Mouse (Mus musculus) layer of hippocampus, postnatal 25 days (tissue): ENCODE data around the gene Ccdc183. TPM values are rescaled to one million over a fixed set of nuclear protein-coding genes. Genes with fewer than 3 reads are reported as not detected.

Experiments used
- DNase-seq, 2 experiments: peaks; one replicate each; pipeline ENCODE4 v3.0.0; 2022; ENCODE audit warnings: mixed read lengths in 2 of 2, low spot score in 1 of 2; ENCODE audit errors: extremely low spot score in 1 of 2
- total RNA-seq, 2 experiments: library from RNA; stranded (reverse); gene quantifications; 2 replicates each; pipeline ENCODE4 v1.2.3; 2021

Ccdc183 gene
- total RNA-seq, 2 experiments from 2014 or later = not detected

DNA sequence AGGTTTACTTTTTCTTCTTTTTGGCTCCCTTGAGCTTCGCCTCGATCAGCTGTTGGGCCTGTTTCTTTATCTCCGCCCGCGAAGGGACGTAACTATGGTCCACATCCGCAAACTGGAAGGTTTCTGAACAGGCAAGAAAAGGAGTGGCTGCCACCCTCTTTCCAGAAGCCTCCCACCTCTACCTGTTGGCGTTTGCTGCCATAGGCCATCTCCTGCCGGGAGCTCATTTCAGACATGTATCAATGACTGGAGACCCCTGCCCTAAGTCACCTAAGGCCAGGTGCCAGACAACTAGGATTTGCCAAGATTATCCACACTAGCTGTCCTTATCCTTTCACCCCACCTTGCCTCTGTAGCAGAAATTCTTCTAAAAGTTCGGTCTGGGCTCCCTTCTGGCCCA lies 8.8 kb downstream of the Ccdc183 start:
- DNase-seq = no peak

DNA sequence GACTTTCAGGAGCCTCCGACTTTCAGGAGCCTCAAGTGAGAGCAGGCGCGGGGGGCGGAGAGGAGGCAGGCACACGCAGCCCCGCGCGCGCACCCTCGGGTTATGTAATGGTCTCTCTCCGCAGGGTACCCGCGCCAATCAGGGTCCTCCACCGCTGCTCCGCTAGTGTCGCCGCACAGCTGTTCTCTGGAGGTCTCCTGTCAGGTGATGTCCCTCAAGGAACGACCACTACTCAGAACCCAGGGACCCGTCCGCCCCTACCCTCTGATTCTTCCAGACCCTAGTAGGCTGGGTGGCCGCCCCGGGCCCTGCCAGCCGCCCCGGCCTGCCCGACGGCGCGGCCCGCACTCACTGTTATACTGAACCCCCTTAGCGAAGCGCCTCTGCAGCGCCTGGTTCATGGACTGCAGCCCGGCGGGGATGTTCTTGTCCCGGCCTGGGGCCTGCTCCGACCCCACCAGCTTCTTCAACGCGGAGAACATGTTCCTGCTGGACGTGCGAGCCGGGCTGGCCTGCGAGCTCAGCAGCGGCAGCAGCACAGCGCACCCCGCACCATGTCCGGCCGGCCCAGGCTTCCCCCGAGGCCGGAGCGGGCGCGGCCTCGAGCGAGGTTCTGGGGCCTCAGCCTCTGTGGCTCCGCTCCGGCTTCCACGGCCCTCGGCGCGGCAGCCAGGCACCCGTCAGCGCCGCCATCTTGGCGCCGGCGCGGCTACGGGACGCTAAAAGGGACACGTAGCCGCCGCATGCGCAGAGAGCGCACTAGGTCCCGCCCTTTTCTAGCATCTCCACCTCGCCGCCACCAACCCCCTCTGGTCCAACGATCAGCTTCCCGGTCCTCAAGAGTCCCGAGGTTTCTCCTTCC lies 9.5 kb downstream of the Ccdc183 start, which contains the start of gene Rabl6:
TSS of gene Rabl6 (minus strand) at position 761 of the 862 bp plus-strand sequence.
- DNase-seq = peak; percentile 80 to 91

DNA sequence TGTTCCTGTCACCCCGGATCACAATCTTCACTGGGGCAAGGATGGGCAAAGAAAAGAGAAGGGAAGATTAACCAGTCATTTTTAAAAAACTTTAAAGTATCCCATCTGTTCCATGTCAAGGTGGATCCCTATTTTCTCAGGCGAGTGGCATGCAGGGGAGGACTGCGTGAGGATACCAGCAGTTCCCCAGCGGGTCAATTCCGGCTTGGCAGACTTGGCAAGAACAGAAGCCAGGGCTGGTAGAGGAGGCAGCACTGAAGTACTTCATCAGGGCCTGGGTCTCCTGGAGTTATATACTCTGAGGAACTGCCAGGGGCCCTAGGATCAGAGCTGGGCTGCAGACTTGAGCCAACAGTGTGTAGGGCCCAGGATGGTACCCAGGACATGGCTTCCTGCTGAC lies 15.0 kb downstream of the Ccdc183 start:
- DNase-seq = no peak

DNA sequence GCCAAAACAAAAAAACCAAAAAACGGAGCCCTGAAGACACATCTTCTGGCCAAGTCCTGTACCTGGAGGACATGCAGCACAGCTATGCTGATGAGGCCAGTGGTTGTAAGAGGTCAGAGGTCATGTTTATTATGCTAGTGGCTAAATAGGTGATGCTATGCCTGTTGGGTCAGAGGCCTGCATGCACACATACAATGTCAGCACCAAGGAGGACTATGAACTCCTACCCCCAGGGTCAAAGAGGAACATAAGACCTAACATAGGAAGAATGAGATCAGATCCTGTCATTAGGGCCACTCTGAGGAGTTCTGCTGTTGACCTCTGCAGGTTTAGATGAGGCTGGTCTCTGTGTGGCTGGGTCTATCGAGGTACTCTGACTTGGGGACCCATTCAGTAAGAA lies 17.4 kb downstream of the Ccdc183 start:
- no peak for DNase-seq

DNA sequence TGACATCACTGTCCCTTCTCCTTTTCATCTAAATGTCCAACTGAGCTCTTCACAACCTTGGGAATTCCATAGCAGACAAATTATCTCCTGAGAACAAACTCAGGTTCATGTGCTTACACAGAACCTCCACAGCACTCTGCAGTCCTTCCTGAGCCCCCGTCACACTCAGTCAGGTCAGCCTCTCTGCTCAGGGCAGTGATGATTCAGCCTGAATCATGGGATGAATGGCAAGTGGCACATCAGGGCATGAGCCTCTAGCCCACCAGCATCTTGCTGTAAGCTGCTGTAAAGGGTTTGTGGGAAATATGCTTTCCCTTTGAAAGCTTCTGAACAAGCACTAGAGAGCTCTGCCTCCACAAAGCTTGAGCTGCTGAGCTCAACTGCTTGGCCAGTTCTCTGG lies 18.7 kb downstream of the Ccdc183 start:
- no peak for DNase-seq

DNA sequence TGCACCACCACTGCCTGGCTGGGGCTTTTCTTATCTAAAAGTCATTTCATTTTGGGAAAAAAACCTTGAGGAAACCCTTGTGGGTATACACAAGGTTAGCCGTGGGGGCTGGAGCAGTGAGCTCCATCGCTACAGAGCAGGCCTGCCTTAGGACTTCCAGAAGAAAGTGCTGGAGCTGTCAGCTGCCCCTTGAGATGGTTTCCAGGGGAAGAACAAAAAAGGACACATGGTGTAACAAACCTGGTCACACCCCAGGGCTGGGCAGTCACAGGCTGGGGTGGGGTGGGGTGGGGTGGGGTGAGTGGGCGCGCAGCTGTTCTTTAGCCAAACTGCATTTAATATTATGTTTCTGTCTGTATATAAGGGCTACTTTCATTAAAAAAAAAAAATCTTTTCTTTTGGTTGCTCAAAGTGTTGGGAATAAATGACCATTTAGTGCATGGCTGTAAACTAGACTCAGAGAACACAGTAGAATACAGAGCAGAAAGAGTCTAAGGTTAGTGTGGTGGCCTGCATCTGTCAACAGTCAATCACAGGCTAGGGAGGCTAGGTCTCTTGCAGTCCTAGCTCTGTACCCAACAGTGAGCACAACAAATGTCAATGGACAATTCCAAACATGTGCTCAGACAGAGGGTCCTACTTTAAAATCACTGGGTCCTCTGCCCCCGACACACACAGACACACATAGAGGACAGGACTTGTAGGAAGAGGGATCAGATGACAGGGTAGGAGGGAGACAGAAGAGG lies 20.5 kb downstream of the Ccdc183 start:
- DNase-seq = no peak

DNA sequence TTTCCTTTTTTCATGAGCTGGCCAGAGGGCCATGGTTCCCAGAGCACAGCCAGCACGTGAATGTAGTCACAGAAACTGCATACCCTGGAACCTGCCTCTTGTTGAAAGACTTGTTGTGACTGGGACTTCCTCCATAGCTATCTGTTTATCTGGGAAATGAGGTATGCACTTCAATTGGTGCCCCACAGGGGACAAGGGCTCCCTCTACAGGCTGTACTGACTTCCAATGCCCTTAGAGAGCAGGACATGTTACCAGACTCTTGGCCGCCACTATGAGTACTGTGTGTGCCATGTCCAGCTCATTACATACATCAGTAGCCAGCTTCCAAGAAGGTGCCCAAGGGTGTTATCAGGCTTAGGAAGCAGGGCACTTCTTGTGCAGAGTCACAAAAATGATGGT lies 25.6 kb downstream of the Ccdc183 start:
- no peak for DNase-seq

DNA sequence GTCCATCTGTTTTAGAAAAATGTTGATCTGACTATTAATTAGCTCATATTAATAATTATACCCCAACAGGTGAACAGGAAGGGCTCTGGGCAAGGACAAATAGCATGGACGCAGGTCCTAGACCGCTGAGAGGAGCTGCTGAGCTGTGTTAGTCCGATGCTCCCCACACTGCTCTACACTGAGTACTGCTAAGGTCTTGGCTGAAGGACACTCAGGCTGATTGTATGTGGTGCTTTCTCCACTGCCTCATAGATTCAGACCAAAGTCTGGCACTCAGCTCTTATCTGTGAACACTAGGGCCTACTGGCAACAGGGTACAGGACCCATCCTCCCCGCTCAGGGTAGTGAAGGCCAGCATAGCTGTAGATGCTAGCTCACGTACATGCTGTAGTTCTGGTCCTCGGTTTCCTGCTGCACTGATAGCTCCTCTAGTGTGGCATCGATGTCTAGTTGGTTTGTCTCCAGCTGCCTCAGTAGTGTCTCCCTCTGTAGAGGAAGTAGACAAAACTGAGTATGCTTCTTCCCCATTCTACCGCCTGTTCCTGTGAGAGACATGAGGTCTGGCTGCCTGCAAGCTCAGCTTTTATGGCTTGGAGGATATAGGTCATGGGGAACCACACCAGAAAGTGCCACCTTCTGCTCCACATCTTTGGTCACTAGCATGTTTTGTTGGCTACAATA lies 29.1 kb downstream of the Ccdc183 start:
- no peak for DNase-seq

DNA sequence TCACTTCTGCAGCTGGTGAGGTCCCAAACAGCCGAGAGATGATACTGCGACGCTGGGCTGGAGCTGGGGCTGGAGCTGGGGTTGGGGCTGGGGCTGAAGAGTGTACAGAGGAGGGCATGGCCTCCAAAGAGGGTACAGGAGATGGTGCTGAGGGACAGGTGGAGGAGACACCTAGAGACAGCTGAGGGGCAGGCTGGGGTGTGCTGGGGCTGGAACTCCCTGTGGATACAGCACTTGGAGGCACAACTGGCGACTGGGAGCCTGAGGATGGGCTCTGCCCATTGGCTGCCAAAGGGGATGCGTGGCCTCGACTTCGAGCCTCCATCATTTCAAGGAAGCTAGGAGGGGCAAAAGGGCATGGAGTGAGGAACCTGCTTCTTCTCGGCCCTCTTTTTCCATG lies 30.2 kb downstream of the Ccdc183 start:
- DNase-seq = no peak

DNA sequence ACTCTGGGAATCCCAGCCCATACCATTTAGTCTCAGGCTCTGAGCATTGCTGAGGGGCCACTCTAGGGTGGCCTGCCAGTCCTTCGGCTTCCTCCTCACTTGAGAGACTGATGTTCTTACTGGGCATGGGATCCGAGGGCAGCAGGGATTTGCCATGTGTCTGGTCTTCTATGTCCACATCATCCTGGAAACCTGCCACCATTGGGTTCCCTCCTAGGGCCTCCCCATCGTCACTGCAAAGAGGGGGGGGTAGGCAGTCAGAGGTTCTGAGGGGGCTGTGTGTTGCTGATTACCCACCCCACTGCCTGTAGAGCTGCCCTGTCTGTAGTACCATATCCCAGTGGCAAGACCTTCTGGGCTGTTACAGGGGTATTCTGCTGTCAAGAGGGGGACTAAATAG lies 31.9 kb downstream of the Ccdc183 start:
- no peak for DNase-seq

DNA sequence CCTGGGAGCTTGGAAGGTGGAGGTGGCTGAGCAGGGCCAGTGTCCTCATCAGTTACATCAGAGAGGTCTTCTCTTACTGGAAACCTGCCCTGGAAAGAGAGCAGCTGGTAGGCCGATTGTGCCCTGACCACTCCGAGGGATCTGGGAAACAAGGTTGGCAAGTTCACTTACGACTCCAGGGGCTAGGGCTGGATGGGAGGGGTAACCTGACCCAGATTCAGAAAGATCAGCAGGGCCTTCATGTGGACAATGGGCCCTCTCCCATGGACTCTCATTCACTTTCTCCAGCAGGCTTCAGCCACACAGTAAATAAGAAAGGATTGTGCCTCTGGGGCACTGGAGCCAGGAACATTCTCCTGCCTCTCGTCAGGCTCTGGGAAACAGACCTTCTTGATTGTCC lies 32.6 kb downstream of the Ccdc183 start:
- no peak for DNase-seq

DNA sequence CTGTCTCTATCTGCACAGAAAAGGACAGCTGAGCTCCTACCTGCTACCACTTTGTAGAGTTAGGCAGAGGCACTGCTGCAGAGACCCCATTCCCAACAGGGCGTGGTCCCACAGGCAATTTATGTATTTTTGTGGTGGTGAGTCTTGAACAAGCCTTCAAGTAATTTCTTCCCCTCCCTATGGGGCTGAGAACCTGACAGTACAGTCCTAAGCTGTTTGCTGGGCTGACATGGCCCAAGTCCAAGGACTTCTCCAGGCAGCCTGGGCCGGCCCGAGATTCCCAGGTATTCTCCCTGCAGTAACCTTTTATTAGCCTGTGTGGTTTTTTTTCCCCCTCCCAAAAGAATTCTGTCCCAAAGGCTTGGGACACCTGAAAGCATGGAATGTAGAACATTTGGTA lies 33.3 kb downstream of the Ccdc183 start:
- no peak for DNase-seq

DNA sequence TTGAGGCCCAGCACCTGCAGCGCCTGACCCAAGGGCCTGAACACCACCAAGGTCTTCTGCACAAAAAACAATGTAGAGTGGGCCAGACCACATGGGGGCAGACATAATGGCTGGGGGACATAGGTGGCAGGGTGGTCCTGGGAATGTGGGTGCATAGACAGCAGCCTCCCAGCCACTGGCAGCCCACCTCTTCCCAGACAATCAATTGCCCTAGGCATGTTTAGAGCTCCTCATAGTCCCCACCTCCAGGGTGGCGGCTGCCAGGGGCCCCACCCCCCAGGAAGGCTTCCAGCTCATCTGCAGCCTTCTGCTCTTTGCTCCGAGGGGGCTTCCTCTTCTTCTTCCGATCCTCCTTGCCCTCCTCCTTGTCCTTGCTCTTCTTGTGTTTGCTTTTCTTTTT lies 33.9 kb downstream of the Ccdc183 start:
- no peak for DNase-seq

DNA sequence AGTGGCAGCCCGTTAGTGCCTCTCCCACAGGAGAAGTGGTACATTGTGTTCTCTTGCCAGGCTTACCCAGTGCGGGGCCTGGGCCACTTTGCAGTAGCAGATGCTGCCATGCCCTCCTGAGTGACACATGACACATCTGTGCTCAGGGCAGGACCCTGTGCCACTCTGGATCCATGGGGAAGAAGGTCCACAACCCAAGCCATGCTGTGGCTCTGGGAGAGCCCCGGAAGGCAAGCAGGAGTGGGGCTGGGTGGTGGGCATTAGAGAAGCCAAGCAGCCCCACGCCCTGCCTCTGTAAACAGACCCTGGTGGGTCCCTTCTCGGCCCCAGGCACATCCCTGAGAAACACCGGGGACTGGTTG lies 34.4 kb downstream of the Ccdc183 start:
- DNase-seq = peak in 1 of 2 experiments; percentile 31

DNA sequence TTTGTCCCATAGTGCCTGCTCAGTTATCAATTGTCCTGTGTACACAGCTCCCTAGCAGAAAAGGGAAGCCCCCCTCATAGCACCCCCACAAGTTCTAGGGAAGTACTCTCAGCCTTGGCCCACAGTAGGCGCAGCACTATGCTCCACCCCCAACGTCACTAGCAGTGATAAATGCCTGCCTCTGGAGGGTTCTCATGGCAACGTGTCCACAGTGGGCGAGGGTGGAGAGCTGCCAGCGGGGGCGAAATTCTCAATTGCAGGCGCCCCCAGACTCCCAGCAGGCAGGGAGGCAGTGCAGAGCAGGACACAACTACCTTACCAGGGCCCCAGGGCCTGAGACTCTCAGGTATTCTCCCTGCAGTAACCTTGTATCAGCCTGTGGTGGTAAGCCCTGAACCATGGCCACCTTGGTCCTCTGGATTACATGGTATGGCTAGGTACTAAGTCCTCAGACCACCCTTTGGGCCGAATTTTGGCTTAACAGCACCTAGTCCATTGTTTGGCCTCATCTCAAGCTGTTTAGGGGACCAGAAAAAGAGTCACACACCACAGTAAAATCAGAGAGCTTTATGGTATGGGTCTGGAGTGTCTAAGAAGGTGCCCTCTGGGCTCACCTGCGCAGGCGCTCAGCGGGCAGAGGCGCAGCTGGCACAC lies 34.9 kb downstream of the Ccdc183 start:
- DNase-seq = peak; percentile 71 to 76

DNA sequence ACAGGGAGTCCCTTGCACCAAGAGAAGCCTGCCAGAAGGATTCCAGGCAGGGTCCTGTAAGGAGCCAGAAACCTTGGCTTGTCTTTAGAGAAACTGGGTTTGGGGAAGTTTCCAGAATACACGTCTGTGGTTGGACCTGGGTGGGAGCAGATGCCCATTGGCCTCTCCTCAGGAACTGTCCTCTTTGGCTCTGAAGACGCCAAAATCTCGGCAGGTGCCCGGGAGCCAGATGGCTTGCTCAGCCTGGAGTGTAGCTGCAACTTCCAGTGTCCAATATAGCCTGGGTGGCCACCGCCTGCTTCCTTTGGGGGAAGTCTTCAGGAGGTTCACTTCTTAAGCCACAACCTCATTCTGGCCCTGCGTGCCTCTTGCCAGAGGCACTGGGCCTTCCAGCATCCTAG lies 35.6 kb downstream of the Ccdc183 start:
- peak in 1 of 2 experiments; percentile 48 for DNase-seq

DNA sequence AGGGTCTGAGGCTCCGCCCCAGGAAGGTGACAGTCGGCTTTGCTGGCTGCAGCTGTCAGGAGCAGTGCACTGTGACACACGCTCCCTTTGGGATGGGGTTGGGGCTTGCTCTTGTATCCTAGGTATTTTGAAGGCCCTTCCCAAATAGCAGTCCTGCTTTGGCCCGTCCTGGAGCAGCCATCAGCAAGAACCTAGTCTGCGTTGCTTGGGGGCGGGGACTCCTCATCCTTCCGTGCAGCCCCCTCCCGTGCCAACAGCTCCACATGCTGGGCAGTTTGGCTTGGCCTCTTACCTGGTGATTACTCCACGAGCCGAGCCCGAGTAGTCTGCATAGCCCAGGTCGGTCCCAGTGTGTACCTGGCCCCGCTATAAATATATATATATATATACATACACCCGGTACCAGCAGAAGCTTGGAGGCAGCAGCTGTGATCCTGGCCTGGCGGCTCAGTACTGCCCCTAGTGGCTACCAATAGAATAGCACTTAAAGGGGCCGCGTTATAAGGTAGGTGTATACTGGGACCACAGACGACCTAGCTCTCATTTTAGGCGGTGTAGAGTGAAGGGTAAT lies 36.1 kb downstream of the Ccdc183 start, which contains the start of gene Ajm1:
TSS of gene Ajm1 (minus strand) at position 464 of the 571 bp plus-strand sequence.
- peak; percentile 62 to 63 for DNase-seq

DNA sequence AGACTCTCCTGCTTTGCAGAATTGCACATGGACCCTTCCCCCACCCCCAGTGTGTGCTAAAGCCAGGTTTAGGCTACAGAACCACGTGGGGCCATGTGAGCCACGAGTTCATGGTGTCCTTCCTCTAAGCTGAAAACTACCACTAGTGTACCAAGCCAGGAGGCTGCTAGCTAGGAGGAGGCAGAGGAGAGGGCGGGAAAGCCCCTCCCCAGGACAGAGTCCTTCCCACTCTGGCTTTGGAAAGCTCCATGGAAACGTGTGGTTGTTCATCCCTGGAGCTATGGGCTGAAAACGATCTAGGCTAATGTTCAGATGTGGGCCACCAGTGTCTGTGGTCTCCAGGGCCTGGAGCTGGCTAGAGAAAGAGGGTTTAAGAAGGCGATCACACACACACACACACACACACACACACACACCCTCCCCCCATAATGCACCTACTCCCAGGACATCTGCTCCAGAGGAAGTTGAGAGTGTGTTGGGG lies 36.8 kb downstream of the Ccdc183 start:
- no peak for DNase-seq

DNA sequence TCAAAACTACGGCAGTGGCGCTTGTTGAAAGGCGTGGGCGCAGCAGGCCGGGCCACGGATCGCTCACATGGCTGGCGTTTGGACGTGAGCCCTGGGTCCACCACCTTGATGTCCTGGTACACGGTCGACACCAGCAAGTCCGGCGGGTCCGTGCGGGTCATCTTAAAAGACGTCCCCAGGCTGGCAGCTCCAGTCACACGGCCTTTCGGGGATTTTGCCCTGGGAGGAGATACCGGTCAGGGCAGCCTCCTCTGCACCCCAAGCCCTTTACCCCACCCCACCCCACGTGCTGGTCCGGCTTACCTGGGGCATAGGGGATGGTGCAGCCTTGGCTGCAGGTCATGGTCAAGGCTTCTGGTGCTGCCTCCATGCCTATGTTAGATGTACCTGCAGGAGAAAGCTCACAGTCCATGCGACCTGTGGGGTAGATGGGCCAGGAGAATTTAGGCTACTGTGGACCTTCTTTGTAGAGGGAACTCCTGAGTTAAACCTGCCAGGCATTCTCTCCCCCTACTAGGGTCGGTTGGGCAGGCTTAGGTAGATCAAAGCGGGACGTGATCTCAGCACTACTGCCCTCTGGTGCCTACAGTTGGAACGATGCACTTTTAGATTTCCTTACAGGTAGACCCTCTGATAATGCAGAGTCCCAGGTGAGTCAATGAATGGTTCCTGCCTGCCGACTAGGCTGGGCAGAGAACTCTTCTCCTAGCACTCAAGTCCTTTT lies 37.6 kb downstream of the Ccdc183 start:
- peak in 1 of 2 experiments; percentile 36 for DNase-seq
